Mouse (Mus musculus) heart, embryonic 16.5 days (tissue): ENCODE measurements around the gene Adgrg4. TPM values are rescaled to one million over a fixed set of nuclear protein-coding genes. Genes with fewer than 3 reads are reported as not detected.

Source experiments
- polyA plus RNA-seq: library from polyadenylated mRNA; unstranded; fragments of >200 nt; fragmentation: Nextera tagmentation; extraction: Ambion mirVana; gene quantifications from 2 replicates; pipeline ENCODE4 v1.2.1, GENCODE M21; 2015

Adgrg4 gene
- polyA plus RNA-seq, 1 experiment from 2014 or later, result not detected

Other genes with a start within 250 kb of the Adgrg4 start
- 200 and 213 TPM in 2 replicates for gene Fhl1, start 138.4 kb upstream of the Adgrg4 start, polyA plus RNA-seq
- 2.0 and 2.2 TPM in 2 replicates for gene Map7d3, start 47.8 kb upstream of the Adgrg4 start, polyA plus RNA-seq
- not detected in 2 replicates for gene Brs3, start 172.9 kb downstream of the Adgrg4 start, polyA plus RNA-seq
- 58.6 and 61.0 TPM in 2 replicates for gene Htatsf1, start 183.4 kb downstream of the Adgrg4 start, polyA plus RNA-seq
- gene Vgll1, start 217.9 kb downstream of the Adgrg4 start, polyA plus RNA-seq, result 0.07 TPM in 1 of 2 replicates, not detected in the other